Mouse (Mus musculus): Measurements from ENCODE around the gene Snx7.

Gene Snx7

GRCm38 (mm10) chr3:117817635-117818034 is 51.1 kb downstream of the Snx7 start:
- no peak for DNase-seq (ENCODE audit: low read depth, low spot score)

DNA sequence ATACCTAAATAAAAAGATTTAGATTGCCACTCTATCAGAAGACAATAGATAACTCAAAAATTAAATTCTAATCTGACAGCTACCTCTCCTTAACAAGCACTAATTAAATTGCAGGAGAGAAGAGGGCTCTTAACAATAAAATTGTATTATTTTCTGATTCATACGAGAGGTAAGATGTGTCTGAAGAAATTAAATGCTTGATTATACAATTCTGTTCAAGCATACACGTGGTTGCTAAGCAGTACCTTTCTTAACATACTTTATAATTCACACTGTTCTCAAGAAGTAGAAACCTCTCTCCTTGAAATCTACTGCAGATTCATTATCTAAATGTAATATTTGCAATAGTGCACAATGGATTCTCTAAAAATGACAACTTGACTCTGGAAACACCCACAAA is 54.5 kb downstream of the Snx7 start:
- no peak for DNase-seq (ENCODE audit: low read depth, low spot score)

GRCm38 (mm10) chr3:117812135-117812534 is 56.6 kb downstream of the Snx7 start:
- no peak for DNase-seq (ENCODE audit: low read depth, low spot score)

DNA sequence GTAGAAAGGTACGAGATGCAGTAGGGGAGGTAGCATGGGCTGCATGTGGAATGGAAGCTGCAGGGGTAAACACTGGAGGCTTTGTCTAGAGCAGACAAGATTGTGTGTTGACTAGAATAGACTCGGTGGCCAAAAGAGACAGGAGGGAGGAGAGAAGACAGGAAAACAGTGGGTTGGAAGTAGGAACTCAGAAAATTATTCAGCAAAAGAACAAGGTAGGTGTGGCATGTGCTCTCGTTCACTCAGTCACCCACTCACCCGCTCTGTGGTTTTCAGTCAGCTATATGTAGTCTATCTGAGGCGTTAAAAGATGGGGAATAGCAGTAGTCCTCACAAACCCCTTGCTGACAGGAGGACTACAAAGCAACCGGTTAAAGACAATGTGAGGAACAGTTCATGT is 63.0 kb downstream of the Snx7 start:
- DNase-seq (ENCODE audit: low read depth, low spot score), result no peak

GRCm38 (mm10) chr3:117794501-117794900 is 74.2 kb downstream of the Snx7 start:
- no peak for DNase-seq (ENCODE audit: low read depth, low spot score)

- DNase-seq (ENCODE audit: low read depth, low spot score), result no peak
These were observed 76.8 kb downstream of the Snx7 start for GRCm38 (mm10) chr3:117791951-117792350.

- DNase-seq (ENCODE audit: low read depth, low spot score), result no peak
These were observed 77.5 kb downstream of the Snx7 start for GRCm38 (mm10) chr3:117791273-117791672.

- DNase-seq (ENCODE audit: low read depth, low spot score), result no peak
These were observed 79.7 kb downstream of the Snx7 start for GRCm38 (mm10) chr3:117788800-117789693.

- no peak for DNase-seq (ENCODE audit: low read depth, low spot score)
These were observed 81.5 kb downstream of the Snx7 start for GRCm38 (mm10) chr3:117787247-117787646.

- no peak for DNase-seq (ENCODE audit: low read depth, low spot score)
These were observed 116.5 kb downstream of the Snx7 start for GRCm38 (mm10) chr3:117752151-117752757.

DNA sequence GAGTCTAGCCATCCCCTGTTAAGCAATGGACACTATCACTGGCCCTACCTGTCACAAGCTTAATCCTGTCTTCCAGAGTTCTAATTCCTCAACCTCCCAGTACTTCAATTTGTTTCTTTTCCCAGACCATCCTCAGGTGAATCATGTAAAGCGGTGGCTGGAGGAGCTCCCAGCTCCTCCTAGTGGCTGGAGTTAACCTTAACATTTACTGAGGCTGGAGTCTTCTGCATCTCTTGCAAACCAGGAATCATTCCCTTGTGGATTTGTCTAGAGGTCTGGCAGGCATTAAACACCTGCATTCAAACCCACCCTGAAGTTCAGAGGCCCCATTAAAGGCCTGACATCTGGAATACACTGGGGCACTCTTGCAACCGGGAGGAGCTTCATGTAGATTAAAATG is 117.1 kb downstream of the Snx7 start:
- no peak for DNase-seq (ENCODE audit: low read depth, low spot score)

DNA sequence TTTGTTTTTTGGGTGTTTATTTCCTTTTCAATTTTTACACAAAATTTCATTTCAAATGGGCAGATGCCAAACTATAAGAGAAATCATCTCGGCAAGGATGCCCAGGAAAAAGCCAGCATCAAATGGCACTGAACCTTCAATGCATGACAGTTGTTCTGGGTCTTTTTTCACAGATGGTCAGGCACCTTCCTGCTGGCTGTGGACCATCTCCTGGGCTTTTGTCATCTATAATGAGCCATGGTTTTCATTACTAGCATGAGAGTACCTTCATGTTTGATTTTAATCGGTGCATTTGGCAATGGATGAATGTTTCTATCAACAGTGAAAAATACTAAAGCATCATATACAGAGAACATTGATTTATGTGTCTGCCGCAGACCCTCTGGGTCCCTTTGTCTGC is 119.5 kb downstream of the Snx7 start:
- no peak for DNase-seq (ENCODE audit: low read depth, low spot score)

GRCm38 (mm10) chr3:117739760-117740159 is 129.0 kb downstream of the Snx7 start:
- no peak for DNase-seq (ENCODE audit: low read depth, low spot score)

DNA sequence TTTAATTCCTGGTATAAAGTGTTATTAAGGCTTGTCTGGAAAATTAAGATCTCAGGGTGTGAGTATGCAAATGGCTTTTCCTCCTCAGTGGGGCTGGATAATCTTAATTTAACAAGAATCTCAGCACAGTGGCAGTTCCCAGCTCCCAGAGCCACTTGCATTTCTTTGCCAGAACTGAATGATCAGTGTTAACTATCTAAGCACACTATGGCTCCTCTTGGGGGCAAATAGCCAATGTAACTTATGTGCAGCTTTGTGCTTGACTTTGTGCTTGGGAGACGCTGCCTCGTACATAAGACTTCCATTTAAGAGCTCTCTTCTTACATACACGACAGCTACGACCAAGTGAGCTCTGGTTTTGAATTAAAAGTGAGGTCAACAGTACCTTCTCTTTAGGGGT is 136.1 kb downstream of the Snx7 start:
- no peak for DNase-seq (ENCODE audit: low read depth, low spot score)
